Mouse (Mus musculus) liver, embryonic 14.5 days (tissue): Measurements from ENCODE around the gene Dgkh. TPM values are rescaled to one million over a fixed set of nuclear protein-coding genes. Genes with fewer than 3 reads are reported as not detected.
A peak's percentile ranks its signal among the peaks of the same experiment; 100 is the strongest.

ENCODE experiments used
- ATAC-seq: fragments of 200-750 bp; cut with Nextera tagmentation; 2 replicates; pipeline ENCODE4 v1.8.0; 2017; ENCODE audit warnings: moderate number of reproducible peaks, mild to moderate bottlenecking, moderate library complexity; ENCODE audit not compliant: insufficient read depth
- DNase-seq, 3 experiments: peaks; one replicate each; pipeline ENCODE4 v3.0.0-alpha.2; 2012 to 2013; ENCODE audit warnings: low read depth in 3 of 3, low spot score in 3 of 3
- H3K27ac ChIP-seq: fragments of 300-500 bp; sonication (generic); 2 replicates; pipeline ENCODE4 v1.5.1; 2014; ENCODE audit warnings: moderate library complexity, mild to moderate bottlenecking, control low read depth, inconsistent platforms
- H3K27me3 ChIP-seq: fragments of 300-500 bp; sonication (generic); 2 replicates; pipeline ENCODE4 v1.6.1; 2014; ENCODE audit warnings: mild to moderate bottlenecking, low read length, moderate library complexity; ENCODE audit not compliant: control insufficient read depth, insufficient read depth
- H3K36me3 ChIP-seq: fragments of 300-500 bp; sonication (generic); replicated peaks from 2 replicates; pipeline ENCODE4 v1.6.1; 2014; ENCODE audit warnings: low read depth; ENCODE audit not compliant: control insufficient read depth, insufficient read depth
- H3K4me1 ChIP-seq, 2 experiments: fragments of 200-500 bp in 1 of 2; fragments of 300-500 bp in 1 of 2; sonication (generic) in 1 of 2; replicated peaks; 2 replicates each; pipeline ENCODE4 v1.6.1; 2012 to 2014; ENCODE audit warnings: antibody characterized with exemption in 1 of 2, inconsistent platforms in 1 of 2, low read length in 1 of 2; ENCODE audit not compliant: control insufficient read depth in 2 of 2, insufficient read depth in 2 of 2
- H3K4me2 ChIP-seq: fragments of 300-500 bp; sonication (generic); 2 replicates; pipeline ENCODE4 v1.6.1; 2014; ENCODE audit warnings: low read depth, mild to moderate bottlenecking, control low read depth, moderate library complexity
- H3K4me3 ChIP-seq, 2 experiments: fragments of 200-500 bp in 1 of 2; fragments of 300-500 bp in 1 of 2; sonication (generic) in 1 of 2; 2 replicates each; pipeline ENCODE4 v1.5.1; 2012 to 2014; ENCODE audit warnings: low read depth in 2 of 2, low read length in 2 of 2, mild to moderate bottlenecking in 2 of 2, control low read depth in 1 of 2, inconsistent platforms in 1 of 2, moderate library complexity in 1 of 2; ENCODE audit not compliant: insufficient read depth in 1 of 2
- H3K9ac ChIP-seq: fragments of 300-500 bp; sonication (generic); replicated peaks from 2 replicates; pipeline ENCODE4 v1.6.1; 2014; ENCODE audit warnings: mild to moderate bottlenecking, control low read depth, moderate library complexity
- H3K9me3 ChIP-seq: fragments of 300-500 bp; sonication (generic); 2 replicates; pipeline ENCODE4 v1.6.1; 2016; ENCODE audit warnings: low read length, mixed read lengths; ENCODE audit not compliant: control insufficient read depth
- CTCF ChIP-seq: IDR thresholded peaks from 2 replicates; pipeline ENCODE4 v1.5.1; 2016; ENCODE audit warnings: antibody characterized with exemption, low read depth, control low read depth
- EP300 ChIP-seq: IDR thresholded peaks from 2 replicates; pipeline ENCODE4 v1.6.1; 2016; ENCODE audit warnings: antibody characterized with exemption, low read depth
- WGBS: fragments of 180-500 bp; shearing (Covaris S2); extraction: QIAGEN DNeasy Blood & Tissue Kit; methylation state at CpG from one replicate; pipeline ENCODE4 v1.1.7; 2014; ENCODE audit not compliant: insufficient replicate concordance; 5-methylcytosine and 5-hydroxymethylcytosine counted together
- polyA plus RNA-seq, 2 experiments: library from polyadenylated mRNA; depleted of rRNA in 1 of 2; stranded (reverse) in 1 of 2; unstranded in 1 of 2; fragments of >200 nt; fragmentation: Nextera tagmentation in 1 of 2; extraction: Ambion mirVana in 1 of 2; gene quantifications; 2 replicates each; pipeline versions ENCODE4 v1.2.1 to v1.2.3; 2012 to 2014

Dgkh gene
- polyA plus RNA-seq, 2 experiments, result 0.15 to 0.36 TPM

DNA sequence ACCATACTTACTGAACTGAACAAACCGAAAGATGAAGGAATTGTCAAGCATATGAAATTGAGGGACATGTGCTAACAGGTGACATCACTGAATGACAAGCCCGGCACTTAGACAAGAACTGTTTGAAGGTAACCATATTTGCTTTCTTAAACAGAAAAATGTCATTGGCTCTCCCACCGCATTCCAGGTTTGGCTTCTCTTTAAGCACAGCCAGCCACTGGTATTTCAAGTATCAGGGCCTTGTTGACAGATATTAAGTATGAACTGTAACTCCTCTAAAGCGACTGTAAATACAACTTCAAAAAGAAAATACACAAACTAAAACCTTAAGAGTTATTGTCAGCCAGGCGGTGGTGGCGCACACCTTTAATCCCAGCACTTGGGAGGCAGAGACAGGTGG, 200.2 kb downstream of the Dgkh start:
- no peak for DNase-seq
- no peak overlapping the region; the same call in 1 of the 2 replicates for H3K27ac ChIP-seq
- H3K4me2 ChIP-seq, result no peak overlapping the region; the same call in 1 of the 2 replicates
- no peaks in the 10 kb centered on the region for H3K36me3 ChIP-seq
- no peaks in the 10 kb centered on the region for H3K27me3 ChIP-seq
- TF ChIP-seq EP300 (no peak), CTCF (no peak)
- no peak for ATAC-seq
- peaks cover 15 to 31% of the 10 kb centered on the region in 2 experiments for H3K4me1 ChIP-seq
- no peak overlapping the region for H3K9ac ChIP-seq
- H3K9me3 ChIP-seq, result no peaks in the 10 kb centered on the region
- 63% methylated on average over 6 of the region's 6 CpGs for WGBS
- H3K4me3 ChIP-seq, result no peak overlapping the region

DNA sequence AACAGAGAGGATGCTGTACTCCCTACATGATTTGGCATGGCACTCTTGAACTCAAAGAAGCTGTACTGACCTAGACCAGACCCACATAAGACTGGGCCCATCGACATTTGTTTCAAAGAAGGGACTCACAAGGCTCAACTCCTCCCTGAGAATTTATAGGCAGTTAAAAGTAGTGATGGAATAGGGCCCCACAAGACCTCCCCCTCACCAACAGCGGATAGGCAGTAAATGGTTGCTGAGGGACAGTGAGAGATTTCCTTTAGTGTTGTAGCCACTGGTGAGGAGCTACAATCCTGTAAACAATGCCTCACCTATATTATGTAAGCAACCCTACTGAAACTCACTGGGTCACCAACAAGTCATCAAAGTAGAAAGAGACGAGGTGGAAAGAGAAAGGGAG, 202.3 kb downstream of the Dgkh start:
- Histone ChIP-seq H3K9ac (no peak overlapping the region), H3K36me3 (no peaks in the 10 kb centered on the region), H3K4me3 (no peak overlapping the region), H3K27me3 (no peaks in the 10 kb centered on the region), H3K27ac (no peak overlapping the region), H3K9me3 (no peaks in the 10 kb centered on the region), H3K4me1 (peaks cover 10 to 31% of the 10 kb centered on the region in 2 experiments), H3K4me2 (no peak overlapping the region)
- DNase-seq (no peak), ATAC-seq (no peak)
- WGBS, result 73% methylated on average over 3 of the region's 3 CpGs
- TF ChIP-seq CTCF, result no peak
- no peak for TF ChIP-seq EP300

DNA sequence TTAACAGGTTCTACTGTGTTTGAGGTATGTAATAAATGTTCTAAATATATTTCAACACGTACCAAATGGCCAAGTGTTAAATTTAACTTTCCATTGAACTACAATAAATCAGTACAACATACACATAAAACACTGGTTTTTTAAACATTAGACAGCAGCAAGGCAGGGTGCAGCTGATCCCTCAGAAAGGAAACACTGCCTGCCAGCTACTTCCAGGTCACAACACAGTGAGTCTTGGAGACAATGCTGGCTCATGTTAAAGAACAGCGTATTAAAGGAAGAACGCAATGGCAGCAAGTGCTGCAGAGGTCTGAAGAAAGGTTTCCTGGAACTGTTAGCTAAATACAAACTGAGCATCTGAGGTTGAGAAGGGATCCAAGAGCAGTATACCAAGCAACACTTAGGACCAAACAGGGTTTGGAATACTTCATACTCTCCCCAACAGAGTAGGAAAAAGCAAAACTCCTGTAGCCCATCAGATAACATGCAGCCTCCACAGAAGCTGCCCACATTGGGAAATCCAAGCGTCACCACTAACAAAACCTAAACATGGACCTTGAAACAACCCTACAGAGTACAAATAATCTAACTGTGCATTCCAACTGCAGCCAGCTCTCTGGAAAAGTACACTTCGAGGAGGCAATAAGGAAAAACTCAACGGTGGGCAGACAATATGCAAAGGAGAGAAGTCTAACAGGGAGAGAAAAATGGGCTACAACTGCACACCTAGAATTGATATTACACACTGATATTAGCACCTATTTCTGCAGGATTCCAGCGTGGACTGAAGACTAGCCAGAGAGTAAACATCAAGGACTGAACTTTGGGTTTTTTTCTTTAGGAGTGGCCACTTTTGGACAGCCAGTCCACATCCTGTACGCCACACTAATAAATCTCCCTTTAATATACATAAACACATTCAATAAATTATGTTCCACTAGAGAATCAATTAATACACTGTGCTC, 203.8 kb downstream of the Dgkh start:
- Histone ChIP-seq H3K9ac (no peak overlapping the region), H3K36me3 (no peaks in the 10 kb centered on the region), H3K4me3 (no peak overlapping the region), H3K4me2 (peak overlapping the region; percentile 28), H3K27me3 (no peaks in the 10 kb centered on the region), H3K9me3 (no peaks in the 10 kb centered on the region), H3K27ac (no peak overlapping the region), H3K4me1 (peaks cover 10 to 29% of the 10 kb centered on the region in 2 experiments)
- TF ChIP-seq EP300, result no peak
- TF ChIP-seq CTCF, result no peak
- DNase-seq (no peak), ATAC-seq (no peak)
- WGBS, result 61% methylated on average over 8 of the region's 8 CpGs

DNA sequence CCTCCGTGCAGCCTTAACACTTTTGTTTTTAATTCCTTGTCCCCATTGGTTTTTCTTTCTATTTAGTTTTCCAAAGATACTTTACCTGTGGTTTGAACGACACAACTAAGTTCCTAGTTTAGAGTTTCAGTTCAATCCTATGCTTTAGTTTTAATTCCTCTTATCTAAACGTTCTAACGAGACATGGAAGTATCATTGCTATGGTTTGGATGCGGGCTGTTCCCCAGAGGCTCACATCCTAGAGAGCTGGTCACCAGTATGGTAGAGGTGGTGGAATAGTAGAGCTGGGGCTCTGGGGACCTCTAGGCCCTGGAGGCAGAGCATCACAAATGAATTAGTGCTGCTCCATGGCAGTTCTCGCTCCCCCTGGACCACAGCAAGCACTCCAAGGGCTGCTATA, 205.7 kb downstream of the Dgkh start:
- Histone ChIP-seq H3K4me2 (no peak overlapping the region), H3K4me1 (peaks cover 10 to 25% of the 10 kb centered on the region in 2 experiments), H3K9me3 (no peaks in the 10 kb centered on the region), H3K4me3 (no peak overlapping the region), H3K36me3 (no peaks in the 10 kb centered on the region), H3K27ac (no peak overlapping the region), H3K27me3 (no peaks in the 10 kb centered on the region), H3K9ac (no peak overlapping the region)
- 76% methylated on average over 6 of the region's 6 CpGs for WGBS
- TF ChIP-seq CTCF, result no peak
- no peak for TF ChIP-seq EP300
- ATAC-seq (no peak), DNase-seq (no peak)

DNA sequence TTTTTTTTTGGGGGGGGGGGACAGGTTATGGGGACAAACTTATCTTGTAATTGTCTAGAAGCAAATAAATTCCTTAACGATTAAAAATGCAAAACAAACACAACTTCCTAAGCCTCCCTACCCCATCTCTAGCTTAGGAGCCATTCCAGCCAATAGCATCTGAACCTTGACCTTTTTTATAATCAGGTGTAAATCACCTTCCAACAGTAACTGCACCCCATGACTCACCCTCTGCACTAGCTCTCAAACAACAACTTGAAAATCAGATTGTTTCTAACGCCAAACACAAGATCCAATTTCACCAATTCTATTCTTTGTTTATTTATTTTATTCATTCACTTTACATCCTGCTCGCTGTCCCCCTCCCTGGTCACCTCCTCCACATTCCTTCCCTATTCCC, 206.1 kb downstream of the Dgkh start:
- no peak overlapping the region for H3K9ac ChIP-seq
- WGBS, result 71% methylated on average over 3 of the region's 3 CpGs
- no peak for DNase-seq
- H3K27ac ChIP-seq, result no peak overlapping the region
- H3K9me3 ChIP-seq, result no peaks in the 10 kb centered on the region
- no peaks in the 10 kb centered on the region for H3K27me3 ChIP-seq
- peaks cover 10 to 21% of the 10 kb centered on the region in 2 experiments for H3K4me1 ChIP-seq
- ATAC-seq, result no peak
- TF ChIP-seq EP300 (no peak), CTCF (no peak)
- H3K4me2 ChIP-seq, result no peak overlapping the region
- no peaks in the 10 kb centered on the region; the same call in 1 of the 2 replicates for H3K36me3 ChIP-seq
- no peak overlapping the region for H3K4me3 ChIP-seq
